Mouse (Mus musculus): ENCODE results near the gene Them5.

GRCm38 (mm10) chr3:94367511-94367910, 25.6 kb downstream of the Them5 start:
- TF ChIP-seq CTCF (IDR thresholded peaks at IDR 0.05; ENCODE audit: borderline replicate concordance, insufficient read depth, low read length) (no peak), POLR2A (IDR thresholded peaks at IDR 0.05; ENCODE audit: low read depth, low read length) (no peak)

All from embryonic fibroblast, embryonic 13.5 days (primary cell).